Mouse (Mus musculus) thymus, postnatal 10 days (tissue): ENCODE measurements at regions not wholly inside any gene's neighbourhood (a gene's known extent, or its start where the extent isn't known, plus 50 kb on each side); places are given as distances from the start of the nearest gene placed in this dataset.
"Not testable (repeated sequence)": the region's sequence is repeated elsewhere in the genome, so short reads cannot be mapped to it uniquely, and the experiment has no call there.

Experiments used
- DNase-seq, 2 experiments: peaks; one replicate each; pipeline ENCODE4 v3.0.0; 2021; ENCODE audit warnings: low spot score in 2 of 2

DNA sequence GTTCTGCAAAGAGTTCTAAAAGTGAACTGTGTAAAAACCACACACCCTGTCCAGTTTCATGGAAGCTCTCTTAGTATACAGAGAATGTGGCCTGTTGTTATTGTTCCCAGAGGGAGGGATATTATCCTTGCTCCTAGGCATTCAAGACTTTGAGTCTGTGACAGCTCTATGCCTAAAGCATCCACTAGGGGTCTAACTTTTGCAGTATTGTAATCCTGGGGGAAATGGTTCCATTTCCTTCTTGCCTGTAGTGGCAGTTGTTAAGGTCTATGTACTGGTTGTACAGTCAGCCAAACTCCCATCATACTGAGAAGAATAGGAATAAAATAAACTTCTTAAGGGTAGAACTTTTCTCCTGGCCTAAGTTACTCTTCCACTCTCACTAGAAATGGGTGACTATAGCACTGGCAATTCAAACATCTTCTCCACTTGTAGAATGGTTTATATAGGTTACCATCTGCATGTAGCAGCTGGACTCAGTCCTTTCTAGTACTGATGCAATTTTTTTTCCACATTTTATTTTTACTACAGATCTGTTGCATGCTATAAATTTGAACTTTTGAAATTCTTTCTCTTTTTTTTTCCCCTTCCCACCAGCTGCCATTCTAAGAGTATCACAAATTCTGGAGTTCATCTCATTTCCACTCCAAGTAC is 51.4 kb upstream of the Dpt start:
- DNase-seq, result peak in 1 of 2 experiments; percentile 21

DNA sequence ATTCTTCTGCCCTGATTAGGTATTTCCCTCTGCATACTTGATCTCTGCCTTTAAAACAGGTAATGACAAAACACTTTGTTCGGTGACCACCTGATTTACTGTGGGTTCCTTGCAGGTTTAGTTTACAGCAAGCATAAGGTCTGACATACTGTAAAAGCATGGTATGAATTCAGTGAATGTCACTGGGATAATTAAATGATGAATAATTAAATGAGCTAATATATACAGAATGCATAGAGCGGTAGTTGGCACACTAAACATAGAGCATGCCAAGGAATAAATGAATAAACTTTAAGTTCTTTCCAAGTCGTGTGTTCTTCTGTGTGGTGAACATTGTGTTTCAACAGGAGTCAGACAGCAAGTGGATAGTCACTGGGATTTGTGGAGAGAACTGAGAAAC is 51.9 kb upstream of the Dpt start:
- no peak for DNase-seq

DNA sequence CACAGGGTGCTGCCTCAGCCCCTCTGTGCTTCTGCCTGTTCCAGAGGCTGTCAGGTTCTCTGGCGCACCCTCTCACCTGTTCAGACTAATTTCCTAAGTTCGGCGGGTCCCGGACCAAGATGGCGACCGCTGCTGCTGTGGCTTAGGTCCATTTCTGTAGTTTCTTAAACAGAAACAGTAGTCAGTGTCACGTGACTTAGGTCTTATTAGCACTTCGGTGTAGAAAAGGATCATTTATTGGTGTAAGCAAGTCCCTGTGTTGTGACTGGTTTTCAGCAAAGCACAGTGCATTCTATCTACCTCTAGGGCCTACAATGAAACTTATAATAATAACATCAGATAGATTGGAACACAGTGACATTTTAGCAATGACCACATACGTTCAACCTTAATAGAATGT is 53.5 kb upstream of the Dpt start:
- DNase-seq, result not testable (repeated sequence)

- DNase-seq, result no peak
These were observed 60.8 kb upstream of the Dpt start for GRCm38 (mm10) chr1:164735646-164736045.

- DNase-seq, result no peak
These were observed 62.7 kb upstream of the Dpt start for GRCm38 (mm10) chr1:164733741-164734140.

- DNase-seq, result no peak
These were observed 74.4 kb upstream of the Dpt start for GRCm38 (mm10) chr1:164722054-164722453.

- no peak for DNase-seq
These were observed 81.5 kb upstream of the Dpt start for GRCm38 (mm10) chr1:164714905-164715304.

- no peak for DNase-seq
These were observed 82.5 kb upstream of the Dpt start for GRCm38 (mm10) chr1:164713798-164714551.

DNA sequence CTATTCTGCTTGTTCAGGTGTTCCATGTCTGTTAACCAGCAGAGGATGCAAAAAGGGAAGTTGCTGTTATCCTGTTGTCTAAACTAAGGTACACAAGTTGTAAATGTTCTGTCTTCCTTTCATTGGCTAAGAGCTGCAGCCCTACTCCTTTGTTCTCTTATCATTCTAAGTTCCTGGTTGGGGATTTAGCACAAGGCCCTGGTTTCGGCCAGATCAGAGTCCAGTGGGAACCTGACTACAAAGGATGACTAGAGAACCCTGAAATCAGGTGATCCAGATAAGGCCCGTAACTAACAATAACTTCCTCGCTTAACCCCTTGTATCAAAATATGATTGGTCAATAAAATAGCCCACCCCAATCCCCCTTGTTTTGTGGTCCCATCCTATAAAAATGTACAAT is 83.9 kb upstream of the Dpt start:
- DNase-seq, result no peak

DNA sequence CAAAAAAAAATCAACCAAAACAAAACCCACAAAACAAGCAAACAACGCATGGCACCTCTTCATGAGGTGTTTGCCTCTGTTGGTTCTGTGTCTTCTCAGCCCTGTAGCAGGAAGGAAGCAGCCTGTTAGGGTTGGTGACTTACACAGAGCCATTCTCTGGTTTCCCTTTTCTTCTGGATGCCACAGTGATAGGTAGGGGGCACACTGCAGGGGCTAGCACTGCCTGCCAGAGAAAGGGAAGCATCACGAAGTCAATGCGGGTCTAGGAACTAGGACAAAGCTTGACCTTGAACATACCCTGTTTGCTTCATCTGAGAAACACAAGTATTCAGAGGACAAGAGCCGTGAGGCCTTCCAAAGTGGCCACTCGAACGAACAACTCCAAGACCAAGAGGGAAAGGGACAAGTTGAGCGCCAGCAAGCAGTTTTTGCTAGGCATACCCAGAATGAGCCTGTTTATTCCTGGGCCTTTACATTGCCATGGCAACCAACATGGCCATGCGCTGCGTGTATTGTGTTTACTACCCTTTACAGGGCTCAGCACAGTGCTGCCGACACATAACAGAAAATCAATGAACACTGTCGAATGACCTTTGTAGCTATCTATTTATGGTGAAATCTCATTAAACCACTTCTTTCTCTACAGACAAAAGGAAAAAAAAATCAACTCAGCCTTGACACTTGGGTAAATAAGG is 91.9 kb upstream of the Dpt start:
- DNase-seq, result no peak

DNA sequence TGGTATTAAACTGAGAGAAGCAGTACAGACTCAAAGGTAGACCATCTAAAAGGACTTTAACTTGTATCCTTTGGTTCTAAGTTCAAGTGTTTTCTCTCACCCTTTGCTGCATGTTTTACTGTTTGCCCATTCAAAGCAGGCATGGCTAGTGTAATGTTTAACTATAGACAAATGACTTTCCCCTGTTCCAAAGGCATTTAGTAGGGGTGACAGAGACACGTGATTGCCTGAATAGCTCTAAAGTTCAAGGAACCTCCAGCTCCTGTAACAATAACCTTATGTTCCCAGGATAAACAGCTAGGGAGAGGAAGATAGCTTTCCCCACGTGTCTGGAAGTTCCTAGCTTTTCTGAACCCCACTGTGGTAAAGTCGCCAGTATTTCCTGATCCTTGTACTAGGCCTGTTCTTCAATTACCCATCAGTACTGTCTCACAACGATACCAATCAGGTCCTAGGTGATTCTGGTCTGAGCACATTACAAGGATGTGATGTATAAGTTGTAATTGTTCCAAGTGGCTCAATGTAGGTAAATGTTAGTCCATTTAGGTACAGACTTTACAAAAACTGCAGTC is 92.8 kb upstream of the Dpt start:
- DNase-seq, result no peak

- DNase-seq, result no peak
These were observed 106.4 kb upstream of the Dpt start for GRCm38 (mm10) chr1:164690055-164690454.

- no peak for DNase-seq
These were observed 107.1 kb upstream of the Dpt start for GRCm38 (mm10) chr1:164689311-164689710.

GRCm38 (mm10) chr1:164684437-164684836 is 112.0 kb upstream of the Dpt start:
- DNase-seq, result no peak

DNA sequence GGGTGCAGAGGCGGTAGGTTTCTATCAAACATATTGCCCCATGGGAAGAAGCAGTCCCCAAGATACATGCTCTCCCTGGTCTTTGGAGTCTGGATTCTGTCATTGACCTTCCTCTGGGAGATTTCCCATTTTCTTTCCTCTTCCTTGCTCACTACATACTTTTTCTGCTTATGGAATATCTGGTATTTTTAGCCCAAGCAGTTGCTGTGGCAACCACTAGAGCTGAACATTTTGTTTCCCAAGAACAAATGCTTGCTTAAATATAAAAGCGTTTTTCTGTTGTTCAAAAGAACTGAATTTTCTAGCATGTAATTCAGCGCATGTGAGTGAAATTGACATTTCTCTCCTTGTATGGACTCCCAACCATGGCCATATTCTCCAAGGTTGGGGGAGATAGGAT is 112.7 kb upstream of the Dpt start:
- DNase-seq, result no peak

DNA sequence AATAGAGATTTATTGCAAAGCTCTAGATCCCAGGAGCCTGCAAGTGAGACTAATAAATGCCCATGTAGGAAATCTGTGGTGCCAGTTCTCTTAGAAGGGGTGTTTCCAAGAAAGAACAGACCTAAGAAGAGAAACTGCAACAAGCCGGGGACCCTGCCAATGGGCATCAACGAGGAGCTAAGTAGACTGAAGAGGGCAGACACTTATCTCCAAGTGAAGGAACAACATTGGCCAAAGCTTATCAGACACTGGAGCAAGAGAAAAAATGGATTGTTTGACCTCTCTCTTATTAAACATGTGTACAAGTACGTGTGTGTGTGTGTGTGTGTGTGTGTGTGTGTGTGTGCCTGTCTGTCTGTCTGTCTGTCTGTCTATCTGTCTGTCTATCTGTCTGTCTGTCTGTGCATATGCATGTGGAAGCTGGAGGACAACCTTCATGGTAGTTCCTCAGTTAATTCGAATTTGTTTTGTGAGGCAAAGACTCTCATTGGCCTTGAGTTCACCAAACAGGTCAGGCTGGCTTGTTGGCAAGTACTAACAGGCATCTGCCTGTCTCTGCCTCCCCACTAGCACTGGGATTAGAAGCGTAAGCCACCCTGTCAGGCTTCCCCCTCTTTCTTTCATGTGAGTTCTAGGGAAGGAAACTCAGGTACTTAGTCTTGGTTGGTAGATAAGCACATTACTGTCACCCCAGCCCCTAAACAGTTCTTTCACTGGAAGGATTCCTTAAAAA is 113.4 kb upstream of the Dpt start:
- DNase-seq, result no peak

DNA sequence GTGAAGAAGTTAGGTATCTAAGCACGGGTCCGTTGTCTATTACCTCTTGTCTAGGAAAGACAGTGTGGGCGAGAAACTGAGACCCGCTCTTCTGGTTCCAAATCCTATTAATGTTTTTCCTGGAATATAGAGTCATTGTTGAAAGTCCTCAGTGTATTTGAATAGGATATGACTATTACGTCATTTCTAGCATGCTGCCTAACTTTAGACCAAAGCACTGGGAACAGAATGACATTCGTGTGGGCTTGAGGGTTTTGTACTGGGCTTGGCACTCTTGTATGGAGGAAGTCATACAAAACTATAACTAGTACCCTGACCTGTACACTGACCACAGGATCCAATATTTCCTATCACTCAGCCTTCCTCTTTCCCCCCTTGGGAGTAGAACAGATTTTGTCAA is 114.0 kb upstream of the Dpt start:
- no peak for DNase-seq

- no peak for DNase-seq
These were observed 114.9 kb upstream of the Dpt start for GRCm38 (mm10) chr1:164681582-164681981.

- no peak for DNase-seq
These were observed 118.1 kb upstream of the Dpt start for GRCm38 (mm10) chr1:164678303-164678702.

DNA sequence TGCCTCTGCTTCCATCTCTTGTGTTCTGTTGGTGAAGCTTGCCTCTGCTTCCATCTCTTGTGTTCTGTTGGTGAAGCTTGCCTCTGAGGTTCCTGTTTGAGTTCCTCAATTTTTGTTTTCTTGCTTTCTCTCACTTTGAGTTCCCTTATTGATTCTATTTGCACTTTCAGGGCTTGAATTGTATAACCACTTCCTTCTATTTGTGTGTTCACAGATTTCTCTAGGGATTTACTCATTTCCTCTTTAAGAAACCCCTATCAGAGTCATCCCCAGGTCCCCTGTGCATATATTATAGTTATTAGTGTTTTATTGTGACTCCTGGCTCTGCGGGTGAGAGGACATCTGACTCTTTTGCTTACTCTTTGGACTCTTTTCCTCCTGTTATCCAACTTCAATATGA is 144.2 kb upstream of the Dpt start:
- no peak for DNase-seq

GRCm38 (mm10) chr1:164637901-164638462 is 158.5 kb upstream of the Dpt start:
- no peak for DNase-seq

- no peak for DNase-seq
These were observed 164.8 kb upstream of the Dpt start for GRCm38 (mm10) chr1:164631679-164632078.
